Mouse (Mus musculus): ENCODE data around the gene 1190005I06Rik.

The 1190005I06Rik gene

GRCm38 (mm10) chr8:120574941-120575340 is 72.5 kb downstream of the 1190005I06Rik start:
- no peak for DNase-seq

- DNase-seq = no peak
Measured at GRCm38 (mm10) chr8:120573866-120574265, 73.6 kb downstream of the 1190005I06Rik start.

GRCm38 (mm10) chr8:120572534-120572933 is 74.9 kb downstream of the 1190005I06Rik start:
- no peak for DNase-seq

- DNase-seq = no peak
Measured at GRCm38 (mm10) chr8:120571561-120571960, 75.9 kb downstream of the 1190005I06Rik start.

- peak; percentile 83 for DNase-seq
Measured at GRCm38 (mm10) chr8:120569939-120570715, 77.3 kb downstream of the 1190005I06Rik start.

- DNase-seq = no peak
Measured at GRCm38 (mm10) chr8:120569123-120569522, 78.3 kb downstream of the 1190005I06Rik start.

- no peak for DNase-seq
Measured at GRCm38 (mm10) chr8:120568164-120568798, 79.2 kb downstream of the 1190005I06Rik start.

GRCm38 (mm10) chr8:120567731-120568130 is 79.7 kb downstream of the 1190005I06Rik start:
- no peak for DNase-seq

GRCm38 (mm10) chr8:120566681-120567080 is 80.8 kb downstream of the 1190005I06Rik start:
- DNase-seq = no peak

GRCm38 (mm10) chr8:120565151-120565711 is 82.2 kb downstream of the 1190005I06Rik start:
- DNase-seq = no peak

- peak; percentile 96 for DNase-seq
Measured at GRCm38 (mm10) chr8:120563851-120564837, 83.3 kb downstream of the 1190005I06Rik start.

- peak; percentile 40 for DNase-seq
Measured at GRCm38 (mm10) chr8:120563348-120563724, 84.1 kb downstream of the 1190005I06Rik start.

- DNase-seq = no peak
Measured at GRCm38 (mm10) chr8:120562680-120563347, 84.6 kb downstream of the 1190005I06Rik start.

GRCm38 (mm10) chr8:120561539-120562435 is 85.6 kb downstream of the 1190005I06Rik start:
- DNase-seq = peak; percentile 56

- no peak for DNase-seq
Measured at GRCm38 (mm10) chr8:120560535-120560934, 86.9 kb downstream of the 1190005I06Rik start.

GRCm38 (mm10) chr8:120559654-120560053 is 87.8 kb downstream of the 1190005I06Rik start:
- no peak for DNase-seq
